Mouse (Mus musculus) heart, adult 9 months (tissue): Measurements from ENCODE around the gene Sult2a8.
"Not testable (repeated sequence)": the region's sequence is repeated elsewhere in the genome, so short reads cannot be mapped to it uniquely, and the experiment has no call there.

Experiments
- DNase-seq, 2 experiments: peaks; one replicate each; pipeline ENCODE4 v3.0.0; 2022; ENCODE audit warnings: low spot score in 2 of 2

Gene Sult2a8

DNA sequence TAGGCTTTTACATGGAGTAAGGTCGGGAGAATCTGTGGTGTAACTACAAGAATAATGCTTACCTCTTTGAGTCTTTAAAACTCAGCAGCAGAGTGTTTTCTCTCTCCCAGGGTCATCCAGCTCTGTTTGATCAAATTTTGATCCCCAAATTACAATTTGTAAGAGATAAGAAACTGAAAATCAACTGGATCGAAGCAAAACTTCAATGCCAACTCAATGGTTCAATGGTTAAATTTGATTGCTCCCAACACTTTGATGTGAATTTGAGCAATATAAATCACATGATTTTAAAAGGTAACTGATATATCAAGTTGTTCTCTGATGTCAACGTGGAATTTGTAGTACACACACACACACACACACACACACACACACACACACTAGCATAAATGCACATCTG, at the start of gene Sult2a8:
Sult2a8 (minus strand) TSS at position 236 of the 400 bp plus-strand sequence.
- no peak for DNase-seq

GRCm38 (mm10) chr7:14494130-14494529, 47.6 kb upstream of the Sult2a8 start, which contains the start of gene Sult2a7:
Gene Sult2a7, minus strand, starts transcription at chr7:14494230.
- DNase-seq = no peak

DNA sequence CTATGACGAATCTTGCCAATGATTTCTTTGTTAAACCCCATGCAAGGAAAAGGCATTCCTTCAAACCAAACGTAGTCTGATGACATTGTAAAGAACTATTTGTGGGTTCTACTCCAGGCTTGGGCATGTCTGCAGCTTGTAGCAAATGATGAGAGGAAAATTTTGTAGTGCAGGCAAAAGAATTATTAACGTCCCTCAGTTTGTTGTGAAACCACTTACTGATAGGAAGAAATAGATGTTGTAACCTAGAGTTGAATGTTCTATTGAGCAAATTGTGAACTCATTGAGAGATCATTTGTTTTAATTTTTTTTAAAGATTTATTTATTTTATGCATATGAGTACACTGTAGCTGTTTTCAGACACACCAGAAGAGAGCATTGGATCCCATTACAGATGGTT, 46.3 kb upstream of the Sult2a8 start:
- no peak for DNase-seq

DNA sequence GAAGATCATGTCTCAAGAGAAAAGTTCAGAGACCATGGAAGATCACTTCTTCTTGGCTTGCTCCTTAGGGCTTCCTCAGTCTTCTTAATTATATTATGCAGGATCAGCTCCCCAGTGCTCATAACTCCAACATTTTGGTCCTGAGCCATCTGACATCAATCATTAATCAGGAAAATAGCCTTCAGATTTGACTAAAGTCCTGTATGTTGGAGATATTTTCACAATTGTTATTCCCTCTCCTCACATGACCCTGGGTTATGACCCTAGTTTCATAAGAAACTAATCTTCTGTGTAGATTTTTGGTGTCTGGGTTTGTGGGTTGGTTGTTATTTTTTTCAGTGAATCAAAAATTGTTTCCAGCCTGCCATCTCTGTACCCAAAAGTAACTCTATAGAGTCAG, 7.0 kb downstream of the Sult2a8 start:
- DNase-seq = no peak

- no peak for DNase-seq
These were observed 8.1 kb downstream of the Sult2a8 start for GRCm38 (mm10) chr7:14438484-14438883.

- no peak for DNase-seq
These were observed 8.5 kb downstream of the Sult2a8 start for GRCm38 (mm10) chr7:14438029-14438428.

DNA sequence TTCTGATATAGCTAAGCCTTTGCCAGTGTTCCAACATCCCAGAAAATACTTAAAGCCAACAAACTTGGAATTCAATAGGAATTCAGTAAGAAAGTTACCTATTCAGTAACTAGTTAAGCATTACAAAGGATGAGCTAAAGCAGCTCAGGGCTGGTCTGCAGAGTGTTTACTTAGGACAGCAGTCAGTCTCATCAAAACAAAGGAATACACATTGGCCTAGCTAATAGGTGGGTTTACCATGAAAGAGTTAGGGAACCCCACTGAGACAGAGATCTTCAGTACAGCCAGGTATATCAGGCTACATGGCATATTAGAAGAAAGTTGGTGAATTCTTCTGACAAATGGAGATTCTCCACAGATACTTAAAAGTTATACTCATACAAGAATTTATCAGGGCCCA, 47.2 kb downstream of the Sult2a8 start:
- not testable (repeated sequence) for DNase-seq

DNA sequence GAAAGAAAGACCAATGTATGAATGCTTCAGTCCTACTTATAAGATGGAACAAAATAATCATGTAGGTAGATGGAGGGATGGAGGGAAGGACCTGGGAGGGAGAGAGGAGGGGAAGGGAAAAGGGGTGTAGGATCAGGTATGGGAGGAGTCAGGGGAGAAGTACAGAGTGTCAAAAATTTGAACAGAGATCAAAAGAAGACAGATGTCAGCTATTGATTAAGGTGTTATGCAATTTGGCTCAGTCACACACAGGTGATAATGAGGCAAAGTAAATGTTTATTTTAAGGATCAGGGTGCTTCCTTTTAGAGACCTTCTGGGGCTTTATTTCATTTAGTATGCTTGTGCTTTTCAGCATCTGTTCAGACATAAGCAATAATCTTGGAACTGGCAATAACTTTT, 50.1 kb downstream of the Sult2a8 start:
- no peak for DNase-seq
